Mouse (Mus musculus) heart, embryonic 16.5 days (tissue): ENCODE results near the gene Sulf2. TPM values are rescaled to one million over a fixed set of nuclear protein-coding genes. Genes with fewer than 3 reads are reported as not detected.
A peak's percentile ranks its signal among the peaks of the same experiment; 100 is the strongest.

ENCODE experiments used
- ATAC-seq: fragments of 200-750 bp; cut with Nextera tagmentation; replicated peaks from 2 replicates; pipeline ENCODE4 v1.8.0; 2017; ENCODE audit warnings: moderate number of reproducible peaks; ENCODE audit not compliant: insufficient read depth, low FRiP score; ENCODE audit errors: extremely low read depth
- H3K27ac ChIP-seq: fragments of 300-500 bp; sonication (generic); 2 replicates; pipeline ENCODE4 v1.5.1; 2014; ENCODE audit warnings: mild to moderate bottlenecking, low read length, control low read depth, moderate library complexity
- H3K27me3 ChIP-seq: fragments of 300-500 bp; sonication (generic); 2 replicates; pipeline ENCODE4 v1.6.1; 2014; ENCODE audit warnings: low read length, mixed read lengths; ENCODE audit not compliant: control insufficient read depth, insufficient read depth
- H3K36me3 ChIP-seq: fragments of 300-500 bp; sonication (generic); 2 replicates; pipeline ENCODE4 v1.6.1; 2014; ENCODE audit not compliant: control insufficient read depth, insufficient read depth
- H3K4me1 ChIP-seq: fragments of 300-500 bp; sonication (generic); 2 replicates; pipeline ENCODE4 v1.6.1; 2014; ENCODE audit warnings: low read length, mixed read lengths; ENCODE audit not compliant: control insufficient read depth, insufficient read depth
- H3K4me2 ChIP-seq: fragments of 300-500 bp; sonication (generic); 2 replicates; pipeline ENCODE4 v1.6.1; 2014; ENCODE audit warnings: low read depth, mild to moderate bottlenecking, control low read depth, low read length
- H3K4me3 ChIP-seq: fragments of 300-500 bp; sonication (generic); 2 replicates; pipeline ENCODE4 v1.5.1; 2014; ENCODE audit warnings: mild to moderate bottlenecking, control low read depth, low read length
- H3K9ac ChIP-seq: fragments of 300-500 bp; sonication (generic); 2 replicates; pipeline ENCODE4 v1.6.1; 2014; ENCODE audit warnings: low read length, control low read depth
- H3K9me3 ChIP-seq: fragments of 300-500 bp; sonication (generic); replicated peaks from 2 replicates; pipeline ENCODE4 v1.6.1; 2016; ENCODE audit warnings: low read length; ENCODE audit not compliant: control insufficient read depth
- WGBS: fragments of 180-500 bp; shearing (Covaris S2); extraction: QIAGEN DNeasy Blood & Tissue Kit; methylation state at CpG from one replicate; pipeline ENCODE4 v1.1.7; 2014; 5-methylcytosine and 5-hydroxymethylcytosine counted together
- polyA plus RNA-seq: library from polyadenylated mRNA; unstranded; fragments of >200 nt; fragmentation: Nextera tagmentation; extraction: Ambion mirVana; gene quantifications from 2 replicates; pipeline ENCODE4 v1.2.1, GENCODE M21; 2015

Sulf2 gene
- polyA plus RNA-seq, 1 experiment from 2014 or later = 61.8 TPM

- H3K4me2 ChIP-seq = no peak overlapping the region; the same call in 1 of the 2 replicates
- no peaks in the 10 kb centered on the region for H3K36me3 ChIP-seq
- H3K27me3 ChIP-seq = no peaks in the 10 kb centered on the region
- H3K27ac ChIP-seq = peak overlapping the region; percentile 81
- peak; percentile 46; the same call in 1 of the 2 replicates for ATAC-seq
- no peak overlapping the region for H3K4me3 ChIP-seq
- H3K9me3 ChIP-seq = no peaks in the 10 kb centered on the region; the same call in 1 of the 2 replicates
- peaks cover 30% of the 10 kb centered on the region for H3K4me1 ChIP-seq
- peak overlapping the region; percentile 53 for H3K9ac ChIP-seq
- 19% methylated on average over 11 of the region's 11 CpGs for WGBS
Measured at GRCm38 (mm10) chr2:166180744-166181508, 25.5 kb upstream of the Sulf2 start.

- peaks cover 36% of the 10 kb centered on the region for H3K4me1 ChIP-seq
- peak overlapping the region; percentile 53 for H3K9ac ChIP-seq
- ATAC-seq = no peak
- peak overlapping the region; percentile 81 for H3K27ac ChIP-seq
- H3K4me2 ChIP-seq = no peak overlapping the region; the same call in 1 of the 2 replicates
- no peaks in the 10 kb centered on the region; the same call in 1 of the 2 replicates for H3K9me3 ChIP-seq
- no peaks in the 10 kb centered on the region for H3K36me3 ChIP-seq
- WGBS = 52% methylated on average over 5 of the region's 5 CpGs
- no peaks in the 10 kb centered on the region for H3K27me3 ChIP-seq
- no peak overlapping the region for H3K4me3 ChIP-seq
Measured at GRCm38 (mm10) chr2:166180136-166180649, 24.7 kb upstream of the Sulf2 start.

- Histone ChIP-seq H3K27ac (peak overlapping the region; percentile 81; the same call in 1 of the 2 replicates), H3K27me3 (no peaks in the 10 kb centered on the region), H3K4me2 (no peak overlapping the region), H3K36me3 (no peaks in the 10 kb centered on the region), H3K9ac (peak overlapping the region; percentile 23; the same call in 1 of the 2 replicates), H3K4me3 (no peak overlapping the region), H3K4me1 (peaks cover 40% of the 10 kb centered on the region), H3K9me3 (no peaks in the 10 kb centered on the region; the same call in 1 of the 2 replicates)
- 81% methylated on average over 4 of the region's 4 CpGs for WGBS
- no peak for ATAC-seq
Measured at GRCm38 (mm10) chr2:166179457-166180101, 24.1 kb upstream of the Sulf2 start.

- H3K4me1 ChIP-seq = peaks cover 33% of the 10 kb centered on the region
- no peak overlapping the region for H3K27ac ChIP-seq
- H3K9ac ChIP-seq = no peak overlapping the region
- no peak overlapping the region for H3K4me3 ChIP-seq
- H3K4me2 ChIP-seq = no peak overlapping the region
- 0 out of 2 replicates have a peak, but pooled peaks cover 2% of the 10 kb centered on the region for H3K27me3 ChIP-seq
- H3K36me3 ChIP-seq = no peaks in the 10 kb centered on the region
- no peak for ATAC-seq
- 53% methylated on average over 8 of the region's 8 CpGs for WGBS
- H3K9me3 ChIP-seq = no peaks in the 10 kb centered on the region
Measured at GRCm38 (mm10) chr2:166175552-166176136, 20.2 kb upstream of the Sulf2 start.

- H3K4me2 ChIP-seq = no peak overlapping the region
- ATAC-seq = 0 out of 2 replicates have a peak, but pooled peaks have one; percentile 35
- H3K27me3 ChIP-seq = 0 out of 2 replicates have a peak, but pooled peaks cover 2% of the 10 kb centered on the region
- no peaks in the 10 kb centered on the region for H3K9me3 ChIP-seq
- H3K4me3 ChIP-seq = no peak overlapping the region
- H3K4me1 ChIP-seq = peaks cover 28% of the 10 kb centered on the region
- H3K27ac ChIP-seq = no peak overlapping the region
- H3K36me3 ChIP-seq = no peaks in the 10 kb centered on the region
- no peak overlapping the region for H3K9ac ChIP-seq
- 26% methylated on average over 3 of the region's 3 CpGs for WGBS
Measured at GRCm38 (mm10) chr2:166175145-166175544, 19.7 kb upstream of the Sulf2 start.

- Histone ChIP-seq H3K4me3 (no peak overlapping the region), H3K9ac (no peak overlapping the region), H3K4me1 (peaks cover 11% of the 10 kb centered on the region), H3K4me2 (no peak overlapping the region), H3K27ac (no peak overlapping the region), H3K36me3 (no peaks in the 10 kb centered on the region), H3K27me3 (0 out of 2 replicates have a peak, but pooled peaks cover 2% of the 10 kb centered on the region), H3K9me3 (no peaks in the 10 kb centered on the region)
- WGBS = 56% methylated on average over 5 of the region's 5 CpGs
- no peak for ATAC-seq
Measured at GRCm38 (mm10) chr2:166173169-166173568, 17.7 kb upstream of the Sulf2 start.

GRCm38 (mm10) chr2:166170173-166170572 lies 14.7 kb upstream of the Sulf2 start:
- 50% methylated on average over 7 of the region's 7 CpGs for WGBS
- Histone ChIP-seq H3K4me1 (0 out of 2 replicates have a peak, but pooled peaks cover 3% of the 10 kb centered on the region), H3K27me3 (0 out of 2 replicates have a peak, but pooled peaks cover 2% of the 10 kb centered on the region), H3K36me3 (no peaks in the 10 kb centered on the region), H3K4me3 (no peak overlapping the region), H3K4me2 (no peak overlapping the region), H3K9ac (no peak overlapping the region), H3K27ac (no peak overlapping the region), H3K9me3 (no peaks in the 10 kb centered on the region)
- ATAC-seq = no peak

GRCm38 (mm10) chr2:166168868-166169267 lies 13.4 kb upstream of the Sulf2 start:
- WGBS = 53% methylated on average over 7 of the region's 7 CpGs
- Histone ChIP-seq H3K4me1 (no peaks in the 10 kb centered on the region), H3K4me2 (no peak overlapping the region), H3K9me3 (no peaks in the 10 kb centered on the region), H3K9ac (no peak overlapping the region), H3K36me3 (no peaks in the 10 kb centered on the region), H3K27me3 (0 out of 2 replicates have a peak, but pooled peaks cover 2% of the 10 kb centered on the region), H3K4me3 (no peak overlapping the region), H3K27ac (no peak overlapping the region)
- no peak for ATAC-seq
